Mouse (Mus musculus): ENCODE data around the gene Pccb.

- TF ChIP-seq POLR2A (IDR thresholded peaks at IDR 0.05; ENCODE audit: extremely low read depth, insufficient read depth, low read length) (no peak), CTCF (IDR thresholded peaks at IDR 0.05; ENCODE audit: extremely low read depth, insufficient read depth, low read length) (no peak)
These were observed 83.2 kb downstream of the Pccb start for GRCm38 (mm10) chr9:100951481-100951880.
